Mouse (Mus musculus) cortical plate, adult 2 months (tissue): ENCODE measurements around the gene Frmd8. TPM values are rescaled to one million over a fixed set of nuclear protein-coding genes. Genes with fewer than 3 reads are reported as not detected.
"Not testable (repeated sequence)": the region's sequence is repeated elsewhere in the genome, so short reads cannot be mapped to it uniquely, and the experiment has no call there.

Source experiments
- H3K27ac ChIP-seq: fragments of 200-500 bp; 2 replicates; pipeline ENCODE4 v1.5.1; 2012; ENCODE audit warnings: low read length, control low read depth, inconsistent platforms; ENCODE audit not compliant: insufficient read depth
- H3K4me1 ChIP-seq: fragments of 200-500 bp; 2 replicates; pipeline ENCODE4 v1.6.1; 2011; ENCODE audit warnings: low read length; ENCODE audit not compliant: control insufficient read depth, insufficient read depth
- H3K4me3 ChIP-seq: fragments of 200-500 bp; 2 replicates; pipeline ENCODE4 v1.5.1; 2011; ENCODE audit warnings: mild to moderate bottlenecking, low read length, control low read depth; ENCODE audit not compliant: insufficient read depth
- CTCF ChIP-seq: fragments of 200-500 bp; IDR thresholded peaks from 2 replicates; pipeline ENCODE4 v1.5.1; 2011; ENCODE audit warnings: mild to moderate bottlenecking, control low read depth, low read length; ENCODE audit not compliant: insufficient read depth; ENCODE audit errors: extremely low read depth
- POLR2A ChIP-seq: fragments of 200-500 bp; IDR thresholded peaks from 2 replicates; pipeline ENCODE4 v1.6.1; 2011; ENCODE audit warnings: mild to moderate bottlenecking, low read length, control low read depth; ENCODE audit not compliant: insufficient read depth; ENCODE audit errors: extremely low read depth
- polyA plus RNA-seq: library from polyadenylated mRNA; depleted of rRNA; stranded (reverse); fragments of >200 nt; gene quantifications from 2 replicates; pipeline ENCODE4 v1.2.3, GENCODE M21; 2012

Gene Frmd8
- polyA plus RNA-seq, 1 experiment, result 22.1 TPM

- no peak overlapping the region for H3K27ac ChIP-seq
- no peak overlapping the region for H3K4me3 ChIP-seq
- TF ChIP-seq CTCF (no peak), POLR2A (no peak)
- no peaks in the 10 kb centered on the region for H3K4me1 ChIP-seq
These were observed 12.3 kb upstream of the Frmd8 start for GRCm38 (mm10) chr19:5887234-5887815.

GRCm38 (mm10) chr19:5885838-5886237, 10.8 kb upstream of the Frmd8 start:
- no peak overlapping the region for H3K27ac ChIP-seq
- no peaks in the 10 kb centered on the region for H3K4me1 ChIP-seq
- no peak overlapping the region for H3K4me3 ChIP-seq
- peak; percentile 16; the same call in 1 of the 2 replicates for TF ChIP-seq CTCF
- TF ChIP-seq POLR2A, result no peak

- H3K27ac ChIP-seq, result no peak overlapping the region
- TF ChIP-seq CTCF, result no peak
- TF ChIP-seq POLR2A, result no peak
- no peak overlapping the region for H3K4me3 ChIP-seq
- H3K4me1 ChIP-seq, result no peaks in the 10 kb centered on the region
These were observed 8.9 kb upstream of the Frmd8 start for GRCm38 (mm10) chr19:5883935-5884334.

GRCm38 (mm10) chr19:5882079-5882478, 7.0 kb upstream of the Frmd8 start:
- not testable (repeated sequence) for H3K4me1 ChIP-seq, H3K4me3 ChIP-seq, H3K27ac ChIP-seq

- Histone ChIP-seq H3K4me3 (no peak overlapping the region), H3K4me1 (no peaks in the 10 kb centered on the region), H3K27ac (no peak overlapping the region)
- no peak for TF ChIP-seq POLR2A
- no peak for TF ChIP-seq CTCF
These were observed 6.1 kb upstream of the Frmd8 start for GRCm38 (mm10) chr19:5881155-5881554.

- Histone ChIP-seq H3K4me1 (no peaks in the 10 kb centered on the region), H3K4me3 (no peak overlapping the region), H3K27ac (no peak overlapping the region)
- TF ChIP-seq CTCF, result no peak
- TF ChIP-seq POLR2A, result no peak
These were observed 4.7 kb upstream of the Frmd8 start for GRCm38 (mm10) chr19:5879735-5880134.

GRCm38 (mm10) chr19:5878916-5879315, 3.8 kb upstream of the Frmd8 start:
- Histone ChIP-seq H3K27ac (no peak overlapping the region), H3K4me1 (no peaks in the 10 kb centered on the region), H3K4me3 (no peak overlapping the region)
- TF ChIP-seq CTCF (no peak), POLR2A (no peak)

- TF ChIP-seq POLR2A (no peak), CTCF (no peak)
- H3K4me3 ChIP-seq, result no peak overlapping the region
- no peak overlapping the region for H3K27ac ChIP-seq
- H3K4me1 ChIP-seq, result no peaks in the 10 kb centered on the region
These were observed 3.3 kb upstream of the Frmd8 start for GRCm38 (mm10) chr19:5878362-5878722.

- H3K4me1 ChIP-seq, result no peaks in the 10 kb centered on the region
- H3K27ac ChIP-seq, result peak within 1 kb of the TSS; percentile 68
- H3K4me3 ChIP-seq, result no peak within 1 kb of the TSS
- TF ChIP-seq CTCF (peak; percentile 85), POLR2A (no peak)
These were observed 2.7 kb upstream of the Frmd8 start, which contains the start of gene Slc25a45 for GRCm38 (mm10) chr19:5877618-5878361. Slc25a45 (plus strand) TSS chr19:5877808.

GRCm38 (mm10) chr19:5874391-5874968, 594 bp downstream of the Frmd8 start:
- TF ChIP-seq CTCF (no peak), POLR2A (no peak)
- Histone ChIP-seq H3K4me3 (peak overlapping the region; percentile 61), H3K27ac (0 out of 2 replicates have a peak overlapping the region, but pooled peaks have one; percentile 36)

GRCm38 (mm10) chr19:5872931-5873556, 2.0 kb downstream of the Frmd8 start:
- Histone ChIP-seq H3K4me3 (no peak overlapping the region), H3K27ac (no peak overlapping the region), H3K4me1 (no peaks in the 10 kb centered on the region; the same call in 1 of the 2 replicates)
- TF ChIP-seq CTCF, result no peak
- no peak for TF ChIP-seq POLR2A

More at GRCm38 (mm10) chr19:5874391-5874968, 594 bp downstream of the Frmd8 start:
- no peaks in the 10 kb centered on the region; the same call in 1 of the 2 replicates for H3K4me1 ChIP-seq
